In the genomic region with DNA sequence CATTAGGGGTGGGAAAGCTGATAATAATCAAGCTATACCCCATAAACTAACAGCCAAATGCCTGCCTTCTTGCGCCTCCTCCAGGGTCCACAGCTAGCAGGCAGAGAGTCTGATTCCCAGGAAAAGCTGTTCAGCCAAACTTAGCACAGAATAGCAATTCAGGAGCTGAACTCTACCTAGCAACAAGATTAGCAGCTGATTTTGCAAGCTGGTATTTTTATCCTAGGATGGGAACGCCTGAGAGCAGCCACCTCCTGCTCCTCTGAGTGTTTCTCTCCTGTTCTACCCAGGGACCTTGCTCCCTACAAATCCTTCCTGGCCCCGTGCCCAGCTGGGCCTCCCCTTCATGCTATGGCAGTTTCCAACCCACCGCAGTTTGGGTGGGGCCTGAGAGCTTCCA, we compare ENCODE assay signal across 14 mouse cellular contexts. TPM values are rescaled to one million over a fixed set of nuclear protein-coding genes. Genes with fewer than 3 reads are reported as not detected.
DNase-seq lines count a peak whose midpoint lies in the region; ATAC-seq and TF ChIP-seq lines count a peak whose summit lies in the region.
"Had no signal": no experiment of that assay in that cellular context is flagged by ENCODE, and none has a peak within 500 bp of the region (broad histone marks: within the 10 kb centered on the region; RNA-seq: fewer than 3 reads in every experiment).

No protein-coding gene starts in this region.

- no peaks in the 10 kb centered on the region for H3K36me3 ChIP-seq in heart, embryonic 13.5 days
- no peaks in the 10 kb centered on the region for H3K36me3 ChIP-seq in lung, embryonic 14.5 days (ENCODE audit: insufficient read depth)
- H3K36me3 ChIP-seq: limb, embryonic 13.5 days had no signal

- intact Hi-C loops in left cerebral cortex, postnatal 4 days (cut with DNase I) = no loop called here

- no peaks in the 10 kb centered on the region for H3K27me3 ChIP-seq in heart, embryonic 13.5 days (replicated peaks)
- no peaks in the 10 kb centered on the region for H3K27me3 ChIP-seq in lung, embryonic 14.5 days (ENCODE audit: insufficient read depth, low read length)
- H3K27me3 ChIP-seq: limb, embryonic 13.5 days had no signal

- no peak for ATAC-seq in heart, embryonic 13.5 days (ENCODE audit: extremely low read depth, insufficient number of reproducible peaks, low FRiP score, low TSS enrichment)
- ATAC-seq in lung, embryonic 14.5 days (ENCODE audit: insufficient read depth) = no peak
- ATAC-seq: CD4-positive, CD25-positive, alpha-beta regulatory T cell, adult 4 months; inflammation-experienced regulatory T-cells, adult 6 months had no signal

- H3K9ac ChIP-seq in heart, embryonic 13.5 days = peak overlapping the region; percentile 38; the same call in 1 of the 2 replicates
- no peak overlapping the region for H3K9ac ChIP-seq in lung, embryonic 14.5 days
- H3K9ac ChIP-seq: limb, embryonic 13.5 days had no signal

- no peak overlapping the region for H3K4me2 ChIP-seq in heart, embryonic 13.5 days
- H3K4me2 ChIP-seq in lung, embryonic 14.5 days = no peak overlapping the region
- H3K4me2 ChIP-seq: limb, embryonic 13.5 days had no signal

- DNase-seq in heart, adult 9 months (ENCODE audit: low spot score in 2 of 2) = no peak
- DNase-seq in lung, embryonic 14.5 days = peak; percentile 14
- no peak for DNase-seq in lung, postnatal 25 days (ENCODE audit: low spot score)
- DNase-seq in frontal cortex, postnatal 10 days (ENCODE audit: low spot score in 2 of 2) = peak; percentile 53 to 58
- peak; percentile 34 for DNase-seq in left cerebral cortex, postnatal 4 days
- DNase-seq in spleen, postnatal 10 days (ENCODE audit: low spot score in 2 of 2) = no peak
- no peak for DNase-seq in cerebellum, adult 9-11 months
- DNase-seq: lung, postnatal 10 days; thymus, postnatal 4 days had no signal

- peaks cover 17% of the 10 kb centered on the region for H3K4me1 ChIP-seq in heart, embryonic 13.5 days
- no peaks in the 10 kb centered on the region for H3K4me1 ChIP-seq in lung, embryonic 14.5 days (ENCODE audit: insufficient read depth)

- no peak overlapping the region for H3K4me3 ChIP-seq in heart, embryonic 13.5 days
- H3K4me3 ChIP-seq in lung, embryonic 14.5 days (ENCODE audit: low read depth, low read length) = no peak overlapping the region
- H3K4me3 ChIP-seq: limb, embryonic 13.5 days; myocyte had no signal

- H3K9me3 ChIP-seq in heart, embryonic 13.5 days = no peaks in the 10 kb centered on the region
- H3K9me3 ChIP-seq in lung, embryonic 14.5 days (ENCODE audit: low read depth, low read length) = no peaks in the 10 kb centered on the region
- H3K9me3 ChIP-seq: limb, embryonic 13.5 days had no signal

- WGBS in heart, embryonic 13.5 days = 25% methylated on average over 4 of the region's 4 CpGs
- 46% methylated on average over 4 of the region's 4 CpGs for WGBS in lung, embryonic 14.5 days

- TF ChIP-seq CTCF in lung, embryonic 14.5 days (IDR thresholded peaks at IDR 0.05; ENCODE audit: low read depth) = no peak

- peak overlapping the region; percentile 56 for H3K27ac ChIP-seq in heart, embryonic 13.5 days (replicated peaks)
- H3K27ac ChIP-seq in lung, embryonic 14.5 days (ENCODE audit: low read depth) = no peak overlapping the region
- H3K27ac ChIP-seq: limb, embryonic 13.5 days had no signal

RNA-seq across cellular contexts. Expression of gene Camk2b, which starts 20.8 kb away (rescaled TPM):
- polyA plus RNA-seq in heart, embryonic 13.5 days (2015; fragmentation: Nextera tagmentation; extraction: Ambion mirVana) = 2.4 and 2.7 TPM in 2 replicates
- polyA plus RNA-seq in lung, embryonic 14.5 days (2014; fragmentation: Nextera tagmentation; extraction: Ambion mirVana) = 0.41 and 0.59 TPM in 2 replicates
- total RNA-seq in left cerebral cortex, postnatal 4 days (2021) = 100 to 1,000 TPM; 593 to 607 TPM

Comparison
In these comparisons a context has a peak if more than half of its experiments do, and no peak if none do; other contexts are left out.
1. DNase-seq: peak in lung, embryonic 14.5 days (single experiment), frontal cortex, postnatal 10 days (2 of 2) and left cerebral cortex, postnatal 4 days (single experiment); none in heart, adult 9 months (0 of 2), lung, postnatal 25 days (single experiment), spleen, postnatal 10 days (0 of 2) and cerebellum, adult 9-11 months (single experiment).